Mouse (Mus musculus) liver, postnatal 0 days (tissue): ENCODE results near the gene Pcbp1.
"Not testable (repeated sequence)": the region's sequence is repeated elsewhere in the genome, so short reads cannot be mapped to it uniquely, and the experiment has no call there.

Source experiments
- CTCF ChIP-seq: sonication (generic); IDR thresholded peaks from 2 replicates; pipeline ENCODE4 v1.5.1; 2016; ENCODE audit warnings: antibody characterized with exemption, low read depth
- EP300 ChIP-seq: IDR thresholded peaks from 2 replicates; pipeline ENCODE4 v1.6.1; 2016; ENCODE audit warnings: antibody characterized with exemption, low read depth, mild to moderate bottlenecking

DNA sequence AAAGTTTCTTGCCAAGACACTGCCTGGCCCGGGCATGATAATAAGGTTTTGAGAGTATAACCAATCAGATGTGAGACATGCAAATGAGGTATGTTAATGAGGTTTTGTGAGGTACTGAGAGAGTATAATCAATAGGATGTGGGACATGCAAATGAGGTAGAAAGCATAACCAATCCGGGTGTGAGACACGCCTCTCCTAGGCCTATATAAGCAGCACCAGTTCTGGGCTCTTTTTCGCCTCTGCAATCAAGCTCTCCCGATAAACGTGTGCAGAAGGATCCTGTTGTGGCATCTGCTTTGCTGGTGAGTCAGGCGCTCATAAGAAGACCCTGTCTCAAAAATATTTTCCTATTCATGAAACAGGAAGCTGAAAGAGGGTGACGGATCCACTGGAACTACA lies 35.7 kb downstream of the Pcbp1 start:
- TF ChIP-seq CTCF, EP300: not testable (repeated sequence)
